Comparison of ENCODE assay signal across 8 mouse cellular contexts in the genomic region with DNA sequence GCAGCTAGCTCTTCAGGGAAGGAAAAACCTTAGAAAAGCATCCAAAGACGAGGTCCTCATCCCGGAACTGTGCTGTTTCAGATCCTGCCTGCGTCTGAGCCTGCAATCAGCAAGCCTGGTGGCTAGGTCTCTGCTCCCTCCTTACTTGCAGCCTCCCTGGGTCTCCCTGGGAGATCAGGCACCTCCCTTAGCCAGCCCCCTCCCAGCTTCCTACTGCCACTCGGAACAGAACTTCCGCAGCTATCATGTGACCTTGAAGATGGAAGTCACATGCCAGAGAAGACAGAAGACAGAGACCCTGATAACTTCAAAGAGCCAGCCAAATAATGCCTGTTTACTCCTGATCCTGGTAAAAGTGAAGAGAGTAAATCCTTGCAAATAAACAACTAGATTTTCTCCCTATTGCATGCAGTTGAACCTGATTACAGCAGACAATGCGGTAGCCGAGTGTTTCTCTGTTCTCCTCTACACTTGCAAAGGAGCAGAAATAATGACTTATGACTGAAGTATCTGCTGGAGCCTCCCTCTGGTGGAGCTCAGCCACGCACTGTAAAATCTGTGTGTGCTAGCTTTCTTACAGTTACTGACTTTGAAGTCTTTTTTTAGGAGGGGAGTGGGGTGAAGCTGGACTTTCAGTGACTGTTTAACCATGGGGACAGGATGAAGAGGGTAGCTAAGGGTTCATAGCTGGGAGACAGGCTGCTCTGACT. TPM values are rescaled to one million over a fixed set of nuclear protein-coding genes. Genes with fewer than 3 reads are reported as not detected.
DNase-seq lines count a peak whose midpoint lies in the region; ATAC-seq and TF ChIP-seq lines count a peak whose summit lies in the region.

No protein-coding gene starts in this region.

- peaks cover 12% of the 10 kb centered on the region for H3K4me1 ChIP-seq in embryonic facial prominence, embryonic 13.5 days
- H3K4me1 ChIP-seq in intestine, embryonic 14.5 days (replicated peaks; ENCODE audit: control insufficient read depth, insufficient read depth, low read length) = peaks cover 17% of the 10 kb centered on the region
- H3K4me1 ChIP-seq in lung, embryonic 14.5 days (ENCODE audit: insufficient read depth) = 0 out of 2 replicates have a peak, but pooled peaks cover 7% of the 10 kb centered on the region

- peak overlapping the region; percentile 51; the same call in 1 of the 2 replicates for H3K9ac ChIP-seq in embryonic facial prominence, embryonic 13.5 days
- 0 out of 2 replicates have a peak overlapping the region, but pooled peaks have one; percentile 1 for H3K9ac ChIP-seq in intestine, embryonic 14.5 days (ENCODE audit: low read length)
- H3K9ac ChIP-seq in lung, embryonic 14.5 days = no peak overlapping the region; the same call in 1 of the 2 replicates

- TF ChIP-seq CTCF in lung, embryonic 14.5 days (IDR thresholded peaks at IDR 0.05; ENCODE audit: low read depth) = no peak

- 49% methylated on average over 8 of the region's 8 CpGs for WGBS in embryonic facial prominence, embryonic 13.5 days
- WGBS in intestine, embryonic 14.5 days = 18% methylated on average over 8 of the region's 8 CpGs
- WGBS in lung, embryonic 14.5 days = 35% methylated on average over 8 of the region's 8 CpGs

- DNase-seq in adrenal gland, adult 2 months = peak; percentile 49
- DNase-seq in adrenal gland, adult 8-10 months = no peak
- DNase-seq in CD4-positive, CD25-positive, alpha-beta regulatory T cell, adult 2 months (ENCODE audit: low read depth, low spot score) = peak; percentile 64
- no peak for DNase-seq in intestine, embryonic 14.5 days (ENCODE audit: low spot score)
- DNase-seq in lung, embryonic 14.5 days = peak; percentile 55
- peak; percentile 45 for DNase-seq in testis, postnatal 14 days (ENCODE audit: low spot score)

- no peaks in the 10 kb centered on the region for H3K36me3 ChIP-seq in embryonic facial prominence, embryonic 13.5 days
- H3K36me3 ChIP-seq in intestine, embryonic 14.5 days (ENCODE audit: control insufficient read depth, insufficient read depth, low read length) = no peaks in the 10 kb centered on the region
- no peaks in the 10 kb centered on the region for H3K36me3 ChIP-seq in lung, embryonic 14.5 days (ENCODE audit: insufficient read depth)

- no peak for ATAC-seq in embryonic facial prominence, embryonic 13.5 days (ENCODE audit: insufficient number of reproducible peaks, insufficient read depth, low FRiP score, low TSS enrichment, low read depth)
- peak; percentile 59 for ATAC-seq in intestine, embryonic 14.5 days (replicated peaks; ENCODE audit: low FRiP score, low TSS enrichment, low read depth)
- ATAC-seq in lung, embryonic 14.5 days (ENCODE audit: insufficient read depth) = peak; percentile 61; the same call in 1 of the 2 replicates
- no peak; the same call in 1 of the 2 replicates for ATAC-seq in frontal cortex, adult (ENCODE audit: low TSS enrichment)

- H3K9me3 ChIP-seq in embryonic facial prominence, embryonic 13.5 days = no peaks in the 10 kb centered on the region
- H3K9me3 ChIP-seq in intestine, embryonic 14.5 days (ENCODE audit: control insufficient read depth, low read length) = no peaks in the 10 kb centered on the region
- H3K9me3 ChIP-seq in lung, embryonic 14.5 days (ENCODE audit: low read depth, low read length) = no peaks in the 10 kb centered on the region

- no peak overlapping the region for H3K4me3 ChIP-seq in embryonic facial prominence, embryonic 13.5 days
- H3K4me3 ChIP-seq in intestine, embryonic 14.5 days (ENCODE audit: low read depth, low read length) = peak overlapping the region; percentile 15
- no peak overlapping the region for H3K4me3 ChIP-seq in lung, embryonic 14.5 days (ENCODE audit: low read depth, low read length)

- H3K27me3 ChIP-seq in embryonic facial prominence, embryonic 13.5 days = no peaks in the 10 kb centered on the region
- H3K27me3 ChIP-seq in intestine, embryonic 14.5 days (replicated peaks; ENCODE audit: control insufficient read depth, insufficient read depth, low read length) = no peaks in the 10 kb centered on the region
- H3K27me3 ChIP-seq in lung, embryonic 14.5 days (ENCODE audit: insufficient read depth, low read length) = no peaks in the 10 kb centered on the region

- H3K4me2 ChIP-seq in embryonic facial prominence, embryonic 13.5 days = peak overlapping the region; percentile 16
- peak overlapping the region; percentile 39 for H3K4me2 ChIP-seq in intestine, embryonic 14.5 days (ENCODE audit: low read length)
- H3K4me2 ChIP-seq in lung, embryonic 14.5 days = peak overlapping the region; percentile 43

- no peak overlapping the region for H3K27ac ChIP-seq in embryonic facial prominence, embryonic 13.5 days
- peak overlapping the region; percentile 44; the same call in 1 of the 2 replicates for H3K27ac ChIP-seq in intestine, embryonic 14.5 days (ENCODE audit: low read depth)
- H3K27ac ChIP-seq in lung, embryonic 14.5 days (ENCODE audit: low read depth) = no peak overlapping the region

RNA-seq across cellular contexts. Expression of a gene that starts 22.7 kb away (rescaled TPM):
- 100 to 1,000 TPM; 113 to 140 TPM for total RNA-seq in adrenal gland, adult 2 months (2021)
- polyA plus RNA-seq in adrenal gland, adult 2 months (2012; rRNA removed) = 56.7 and 62.2 TPM in 2 replicates
- total RNA-seq in adrenal gland, adult 8-10 months (2022) = 100 to 1,000 TPM; 120 to 162 (median 149) TPM
- polyA plus RNA-seq in embryonic facial prominence, embryonic 13.5 days (2015; fragmentation: Nextera tagmentation; extraction: Ambion mirVana) = 41.5 and 43.6 TPM in 2 replicates
- polyA plus RNA-seq in intestine, embryonic 14.5 days (2014; fragmentation: Nextera tagmentation; extraction: Ambion mirVana) = 40.0 and 43.5 TPM in 2 replicates
- polyA plus RNA-seq in lung, embryonic 14.5 days (2014; fragmentation: Nextera tagmentation; extraction: Ambion mirVana) = 43.7 and 47.3 TPM in 2 replicates

Comparison
In these comparisons a context has a peak if more than half of its experiments do, and no peak if none do; other contexts are left out.
1. DNase-seq: peak in adrenal gland, adult 2 months (single experiment), CD4-positive, CD25-positive, alpha-beta regulatory T cell, adult 2 months (single experiment), lung, embryonic 14.5 days (single experiment) and testis, postnatal 14 days (single experiment); none in adrenal gland, adult 8-10 months (single experiment) and intestine, embryonic 14.5 days (single experiment).
2. ATAC-seq: peak in intestine, embryonic 14.5 days (single experiment) and lung, embryonic 14.5 days (single experiment); none in embryonic facial prominence, embryonic 13.5 days (single experiment) and frontal cortex, adult (single experiment).
3. Peak in every context shown above with its lines, with median percentiles within 50 percentile points of each other: H3K4me2 ChIP-seq.